Comparison of ENCODE assay signal across 9 mouse cellular contexts in genomic region chr11:99463155-99463554, GRCm38 (mm10). TPM values are rescaled to one million over a fixed set of nuclear protein-coding genes. Genes with fewer than 3 reads are reported as not detected.
DNase-seq lines count a peak whose midpoint lies in the region; ATAC-seq and TF ChIP-seq lines count a peak whose summit lies in the region.
"Had no signal": no experiment of that assay in that cellular context is flagged by ENCODE, and none has a peak within 500 bp of the region (broad histone marks: within the 10 kb centered on the region; RNA-seq: fewer than 3 reads in every experiment).

No protein-coding gene starts in this region.

- no peaks in the 10 kb centered on the region for H3K27me3 ChIP-seq in E14TG2a.4 (ENCODE audit: insufficient read depth, low read length)
- H3K27me3 ChIP-seq in lung, embryonic 14.5 days (ENCODE audit: insufficient read depth, low read length): no peaks in the 10 kb centered on the region
- no peaks in the 10 kb centered on the region for H3K27me3 ChIP-seq in small intestine, adult 2 months (ENCODE audit: control insufficient read depth, insufficient read depth, low read length)

- H3K4me1 ChIP-seq in E14TG2a.4 (replicated peaks; ENCODE audit: low read depth, low read length): peaks cover 11% of the 10 kb centered on the region
- H3K4me1 ChIP-seq in lung, embryonic 14.5 days (ENCODE audit: insufficient read depth): peaks cover 10% of the 10 kb centered on the region; the same call in 1 of the 2 replicates
- H3K4me1 ChIP-seq in small intestine, adult 2 months (ENCODE audit: control insufficient read depth, insufficient read depth, insufficient read length, low read length): peaks cover 10% of the 10 kb centered on the region

- H3K27ac ChIP-seq in lung, embryonic 14.5 days (ENCODE audit: low read depth): no peak overlapping the region
- H3K27ac ChIP-seq in small intestine, adult 2 months (ENCODE audit: insufficient read depth, low read depth, low read length): no peak overlapping the region

- H3K9me3 ChIP-seq in E14TG2a.4 (ENCODE audit: low read length): no peaks in the 10 kb centered on the region
- no peaks in the 10 kb centered on the region for H3K9me3 ChIP-seq in lung, embryonic 14.5 days (ENCODE audit: low read depth, low read length)

- DNase-seq in cerebellum, adult 18-20 months: peak; percentile 47 to 62
- DNase-seq in brain, embryonic 18.5 days (ENCODE audit: low read depth, low spot score): peak; percentile 52
- DNase-seq in frontal cortex, adult 2 months (ENCODE audit: extremely low spot score in 1 of 2, low spot score in 1 of 2): peak; percentile 28 to 89
- DNase-seq in kidney, postnatal 36 days: peak; percentile 63 to 88
- DNase-seq in lung, embryonic 14.5 days: peak; percentile 90

- no peak overlapping the region for H3K9ac ChIP-seq in lung, embryonic 14.5 days

- no peaks in the 10 kb centered on the region for H3K36me3 ChIP-seq in E14TG2a.4 (ENCODE audit: insufficient read depth, low read length)
- no peaks in the 10 kb centered on the region for H3K36me3 ChIP-seq in lung, embryonic 14.5 days (ENCODE audit: insufficient read depth)
- H3K36me3 ChIP-seq in small intestine, adult 2 months (ENCODE audit: control insufficient read depth, insufficient read depth, low read length): no peaks in the 10 kb centered on the region

- no peak for TF ChIP-seq POLR2A in small intestine, adult 2 months (IDR thresholded peaks at IDR 0.05; ENCODE audit: low read depth, low read length)

- peak; percentile 61 for TF ChIP-seq CTCF in E14TG2a.4 (conservative IDR thresholded peaks at IDR 0.05; ENCODE audit: low read length)
- peak; percentile 93 for TF ChIP-seq CTCF in lung, embryonic 14.5 days (IDR thresholded peaks at IDR 0.05; ENCODE audit: low read depth)
- TF ChIP-seq CTCF in small intestine, adult 2 months (IDR thresholded peaks at IDR 0.05; ENCODE audit: extremely low read depth, insufficient read length, insufficient replicate concordance, low read depth, low read length): peak; percentile 96; the same call in 1 of the 2 replicates

- WGBS in lung, embryonic 14.5 days: 12% methylated on average over 8 of the region's 8 CpGs
- WGBS in small intestine, adult 2 months: 7% methylated on average over 8 of the region's 8 CpGs

- no peak for ATAC-seq in cerebellum, adult (ENCODE audit: insufficient number of reproducible peaks, low FRiP score, low TSS enrichment)
- no peak for ATAC-seq in lung, embryonic 14.5 days (ENCODE audit: insufficient read depth)

- H3K4me2 ChIP-seq in lung, embryonic 14.5 days: no peak overlapping the region

- H3K4me3 ChIP-seq in E14TG2a.4 (replicated peaks; ENCODE audit: low read length): no peak overlapping the region
- H3K4me3 ChIP-seq in lung, embryonic 14.5 days (ENCODE audit: low read depth, low read length): no peak overlapping the region
- H3K4me3 ChIP-seq in small intestine, adult 2 months (ENCODE audit: low read depth, low read length): no peak overlapping the region

RNA-seq across cellular contexts. Expression of gene Krt20, which starts 25.2 kb away (rescaled TPM):
- 0.08 TPM in 2 replicates for polyA plus RNA-seq in frontal cortex, adult 2 months (2012; rRNA removed)
- 0.28 and 0.42 TPM in 2 replicates for polyA plus RNA-seq in lung, embryonic 14.5 days (2014; fragmentation: Nextera tagmentation; extraction: Ambion mirVana)
- polyA plus RNA-seq in small intestine, adult 2 months (2012; rRNA removed): 292 and 951 TPM in 2 replicates

RNA-seq across cellular contexts. Expression of gene Krt23, which starts 29.8 kb away (rescaled TPM):
- polyA plus RNA-seq in frontal cortex, adult 2 months (2012; rRNA removed): 0.15 TPM in 1 of 2 replicates, not detected in the other
- 4.0 and 4.4 TPM in 2 replicates for polyA plus RNA-seq in lung, embryonic 14.5 days (2014; fragmentation: Nextera tagmentation; extraction: Ambion mirVana)
- 4.4 and 7.4 TPM in 2 replicates for polyA plus RNA-seq in small intestine, adult 2 months (2012; rRNA removed)

RNA-seq across cellular contexts. Expression of gene Krt12, which starts 41.1 kb away (rescaled TPM):
- polyA plus RNA-seq in frontal cortex, adult 2 months (2012; rRNA removed): 6.7 and 9.7 TPM in 2 replicates
- polyA plus RNA-seq in lung, embryonic 14.5 days (2014; fragmentation: Nextera tagmentation; extraction: Ambion mirVana): not detected in 2 replicates
- polyA plus RNA-seq in small intestine, adult 2 months (2012; rRNA removed): 0.48 and 9.5 TPM in 2 replicates

RNA-seq across cellular contexts. Expression of gene Krt39, which starts 58.0 kb away (rescaled TPM):
- polyA plus RNA-seq in frontal cortex, adult 2 months (2012; rRNA removed): not detected in 2 replicates
- polyA plus RNA-seq in lung, embryonic 14.5 days (2014; fragmentation: Nextera tagmentation; extraction: Ambion mirVana): not detected in 2 replicates
- not detected in 2 replicates for polyA plus RNA-seq in small intestine, adult 2 months (2012; rRNA removed)
- polyA plus RNA-seq: liver, embryonic 16.5 days had no signal

Comparison
In these comparisons a context has a peak if more than half of its experiments do, and no peak if none do; other contexts are left out.
1. RNA of gene Krt20, which starts 25.2 kb away (polyA plus RNA-seq): 292 to 951 TPM in small intestine, adult 2 months; 0.28 to 0.42 TPM in lung, embryonic 14.5 days and 0.08 TPM in frontal cortex, adult 2 months; every median in the first group is over 100 times any median in the second.
2. Peak in every context shown above with its lines, with median percentiles within 50 percentile points of each other: DNase-seq and CTCF ChIP-seq.